In the genomic region with DNA sequence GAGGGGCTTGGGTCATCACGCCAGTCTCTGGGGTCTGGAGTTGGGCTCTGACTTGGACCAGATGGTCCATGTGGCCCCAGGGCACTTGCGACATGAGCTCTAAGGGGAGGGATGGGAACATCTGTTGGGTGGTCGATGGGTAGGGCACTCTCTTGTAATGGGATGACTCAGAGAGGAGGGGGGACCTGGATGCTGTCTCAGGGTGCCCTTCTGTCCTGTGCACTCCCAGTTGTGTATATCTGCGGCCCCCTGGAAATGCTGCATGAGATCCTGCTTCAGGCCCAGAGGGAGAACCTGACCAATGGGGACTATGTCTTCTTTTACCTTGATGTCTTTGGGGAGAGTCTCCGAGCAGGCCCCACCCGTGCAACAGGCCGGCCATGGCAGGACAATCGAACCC, we compare ENCODE assay signal across 11 mouse cellular contexts. TPM values are rescaled to one million over a fixed set of nuclear protein-coding genes. Genes with fewer than 3 reads are reported as not detected.
DNase-seq lines count a peak whose midpoint lies in the region; ATAC-seq lines count a peak whose summit lies in the region.
"Had no signal": no experiment of that assay in that cellular context is flagged by ENCODE, and none has a peak within 500 bp of the region (broad histone marks: within the 10 kb centered on the region; RNA-seq: fewer than 3 reads in every experiment).

No protein-coding gene starts in this region.

- H3K27ac ChIP-seq in intestine, embryonic 15.5 days: no peak overlapping the region
- no peak overlapping the region for H3K27ac ChIP-seq in intestine, embryonic 16.5 days (ENCODE audit: low read length)
- no peak overlapping the region for H3K27ac ChIP-seq in embryonic facial prominence, embryonic 12.5 days
- H3K27ac ChIP-seq in forebrain, embryonic 15.5 days (replicated peaks): no peak overlapping the region
- no peak overlapping the region for H3K27ac ChIP-seq in midbrain, embryonic 13.5 days
- H3K27ac ChIP-seq: liver, embryonic 14.5 days had no signal

- peaks cover 13% of the 10 kb centered on the region for H3K27me3 ChIP-seq in intestine, embryonic 15.5 days (replicated peaks)
- H3K27me3 ChIP-seq in intestine, embryonic 16.5 days (replicated peaks; ENCODE audit: control insufficient read depth, insufficient read depth, low read length): 0 out of 2 replicates have a peak, but pooled peaks cover 3% of the 10 kb centered on the region
- peaks cover 5% of the 10 kb centered on the region; the same call in 1 of the 2 replicates for H3K27me3 ChIP-seq in embryonic facial prominence, embryonic 12.5 days
- H3K27me3 ChIP-seq in forebrain, embryonic 15.5 days: no peaks in the 10 kb centered on the region
- no peaks in the 10 kb centered on the region; the same call in 1 of the 2 replicates for H3K27me3 ChIP-seq in midbrain, embryonic 13.5 days

- ATAC-seq in intestine, embryonic 15.5 days: no peak
- ATAC-seq in intestine, embryonic 16.5 days: no peak
- ATAC-seq in embryonic facial prominence, embryonic 12.5 days (ENCODE audit: insufficient number of reproducible peaks, insufficient read depth, low FRiP score, low TSS enrichment): no peak
- ATAC-seq in forebrain, embryonic 15.5 days (replicated peaks): no peak
- no peak for ATAC-seq in midbrain, embryonic 13.5 days

- H3K4me1 ChIP-seq in intestine, embryonic 15.5 days (replicated peaks): peaks cover 29% of the 10 kb centered on the region
- H3K4me1 ChIP-seq in intestine, embryonic 16.5 days (ENCODE audit: control insufficient read depth, insufficient read depth, low read length): peaks cover 9% of the 10 kb centered on the region
- peaks cover 29% of the 10 kb centered on the region for H3K4me1 ChIP-seq in embryonic facial prominence, embryonic 12.5 days
- H3K4me1 ChIP-seq in forebrain, embryonic 15.5 days: peaks cover 29% of the 10 kb centered on the region
- H3K4me1 ChIP-seq in midbrain, embryonic 13.5 days (replicated peaks): peaks cover 38% of the 10 kb centered on the region

- 0 out of 2 replicates have a peak overlapping the region, but pooled peaks have one; percentile 95 for H3K4me2 ChIP-seq in intestine, embryonic 15.5 days (replicated peaks)
- no peak overlapping the region for H3K4me2 ChIP-seq in intestine, embryonic 16.5 days (ENCODE audit: low read depth, low read length)
- H3K4me2 ChIP-seq in embryonic facial prominence, embryonic 12.5 days (replicated peaks): peak overlapping the region; percentile 85
- peak overlapping the region; percentile 86; the same call in 1 of the 2 replicates for H3K4me2 ChIP-seq in forebrain, embryonic 15.5 days (replicated peaks)
- peak overlapping the region; percentile 90 for H3K4me2 ChIP-seq in midbrain, embryonic 13.5 days (replicated peaks)

- no peaks in the 10 kb centered on the region for H3K9me3 ChIP-seq in intestine, embryonic 15.5 days
- H3K9me3 ChIP-seq in intestine, embryonic 16.5 days (ENCODE audit: control insufficient read depth, low read length): no peaks in the 10 kb centered on the region
- H3K9me3 ChIP-seq in embryonic facial prominence, embryonic 12.5 days: no peaks in the 10 kb centered on the region
- no peaks in the 10 kb centered on the region for H3K9me3 ChIP-seq in forebrain, embryonic 15.5 days
- no peaks in the 10 kb centered on the region for H3K9me3 ChIP-seq in midbrain, embryonic 13.5 days

- no peak for DNase-seq in adrenal gland, postnatal 10 days
- DNase-seq in layer of hippocampus, adult 9-11 months: no peak
- no peak for DNase-seq in adrenal gland, postnatal 4 days (ENCODE audit: low spot score in 2 of 2)
- DNase-seq: kidney, postnatal 14 days; thymus, postnatal 36 days had no signal

- no peak overlapping the region for H3K9ac ChIP-seq in intestine, embryonic 15.5 days
- H3K9ac ChIP-seq in intestine, embryonic 16.5 days (ENCODE audit: low read depth, low read length): no peak overlapping the region
- no peak overlapping the region for H3K9ac ChIP-seq in embryonic facial prominence, embryonic 12.5 days
- H3K9ac ChIP-seq in forebrain, embryonic 15.5 days (replicated peaks): no peak overlapping the region
- no peak overlapping the region for H3K9ac ChIP-seq in midbrain, embryonic 13.5 days (replicated peaks)
- H3K9ac ChIP-seq: liver, embryonic 14.5 days had no signal

- no peak overlapping the region for H3K4me3 ChIP-seq in intestine, embryonic 15.5 days (replicated peaks)
- H3K4me3 ChIP-seq in intestine, embryonic 16.5 days (ENCODE audit: low read length): no peak overlapping the region
- H3K4me3 ChIP-seq in embryonic facial prominence, embryonic 12.5 days: no peak overlapping the region
- H3K4me3 ChIP-seq in forebrain, embryonic 15.5 days: no peak overlapping the region
- 0 out of 2 replicates have a peak overlapping the region, but pooled peaks have one; percentile 63 for H3K4me3 ChIP-seq in midbrain, embryonic 13.5 days (replicated peaks)

- no peaks in the 10 kb centered on the region for H3K36me3 ChIP-seq in intestine, embryonic 15.5 days
- no peaks in the 10 kb centered on the region for H3K36me3 ChIP-seq in intestine, embryonic 16.5 days (ENCODE audit: control insufficient read depth, insufficient read depth, low read length)
- H3K36me3 ChIP-seq in embryonic facial prominence, embryonic 12.5 days: no peaks in the 10 kb centered on the region
- no peaks in the 10 kb centered on the region for H3K36me3 ChIP-seq in forebrain, embryonic 15.5 days
- no peaks in the 10 kb centered on the region for H3K36me3 ChIP-seq in midbrain, embryonic 13.5 days

- WGBS in intestine, embryonic 15.5 days: 80% methylated on average over 8 of the region's 8 CpGs
- 83% methylated on average over 8 of the region's 8 CpGs for WGBS in intestine, embryonic 16.5 days
- 73% methylated on average over 8 of the region's 8 CpGs for WGBS in embryonic facial prominence, embryonic 12.5 days
- WGBS in forebrain, embryonic 15.5 days: 84% methylated on average over 8 of the region's 8 CpGs
- WGBS in midbrain, embryonic 13.5 days: 76% methylated on average over 8 of the region's 8 CpGs

RNA-seq across cellular contexts. Expression of a gene that starts 1.6 kb away (rescaled TPM):
- 6.9 and 8.0 TPM in 2 replicates for polyA plus RNA-seq in intestine, embryonic 15.5 days (2015; fragmentation: Nextera tagmentation; extraction: Ambion mirVana)
- polyA plus RNA-seq in intestine, embryonic 16.5 days (2015; fragmentation: Nextera tagmentation; extraction: Ambion mirVana): 4.9 and 6.2 TPM in 2 replicates
- 25.1 and 29.7 TPM in 2 replicates for polyA plus RNA-seq in embryonic facial prominence, embryonic 12.5 days (2016; fragmentation: Nextera tagmentation; extraction: Ambion mirVana)
- polyA plus RNA-seq in forebrain, embryonic 15.5 days (2015; fragmentation: Nextera tagmentation; extraction: Ambion mirVana): 12.7 and 15.4 TPM in 2 replicates
- polyA plus RNA-seq in midbrain, embryonic 13.5 days (2015; fragmentation: Nextera tagmentation; extraction: Ambion mirVana): 13.8 and 14.7 TPM in 2 replicates
- 10 to 100 TPM; 30.1 to 48.3 TPM for total RNA-seq in adrenal gland, postnatal 10 days (2021)
- 10 to 100 TPM; 43.0 to 47.5 TPM for total RNA-seq in adrenal gland, postnatal 4 days (2021)

RNA-seq across cellular contexts. Expression of a gene that starts 20.1 kb away (rescaled TPM):
- 0.46 and 1.0 TPM in 2 replicates for polyA plus RNA-seq in intestine, embryonic 15.5 days (2015; fragmentation: Nextera tagmentation; extraction: Ambion mirVana)
- 0.60 and 1.3 TPM in 2 replicates for polyA plus RNA-seq in intestine, embryonic 16.5 days (2015; fragmentation: Nextera tagmentation; extraction: Ambion mirVana)
- 1.8 and 1.9 TPM in 2 replicates for polyA plus RNA-seq in embryonic facial prominence, embryonic 12.5 days (2016; fragmentation: Nextera tagmentation; extraction: Ambion mirVana)
- 4.3 and 6.7 TPM in 2 replicates for polyA plus RNA-seq in forebrain, embryonic 15.5 days (2015; fragmentation: Nextera tagmentation; extraction: Ambion mirVana)
- polyA plus RNA-seq in midbrain, embryonic 13.5 days (2015; fragmentation: Nextera tagmentation; extraction: Ambion mirVana): 5.5 and 5.6 TPM in 2 replicates
- under 1 TPM; 0.57 to 0.79 TPM for total RNA-seq in adrenal gland, postnatal 10 days (2021)
- total RNA-seq in adrenal gland, postnatal 4 days (2021): 1 to 10 TPM; 1.2 to 1.4 TPM

RNA-seq across cellular contexts. Expression of a gene that starts 23.0 kb away (rescaled TPM):
- polyA plus RNA-seq in intestine, embryonic 15.5 days (2015; fragmentation: Nextera tagmentation; extraction: Ambion mirVana): 152 and 157 TPM in 2 replicates
- polyA plus RNA-seq in intestine, embryonic 16.5 days (2015; fragmentation: Nextera tagmentation; extraction: Ambion mirVana): 187 and 208 TPM in 2 replicates
- polyA plus RNA-seq in embryonic facial prominence, embryonic 12.5 days (2016; fragmentation: Nextera tagmentation; extraction: Ambion mirVana): 79.3 and 85.8 TPM in 2 replicates
- 65.5 and 74.0 TPM in 2 replicates for polyA plus RNA-seq in forebrain, embryonic 15.5 days (2015; fragmentation: Nextera tagmentation; extraction: Ambion mirVana)
- polyA plus RNA-seq in midbrain, embryonic 13.5 days (2015; fragmentation: Nextera tagmentation; extraction: Ambion mirVana): 75.6 and 77.9 TPM in 2 replicates
- 100 to 1,000 TPM; 106 to 111 TPM for total RNA-seq in adrenal gland, postnatal 10 days (2021)
- 10 to 100 TPM; 76.5 to 83.8 TPM for total RNA-seq in adrenal gland, postnatal 4 days (2021)

RNA-seq across cellular contexts. Expression of a gene that starts 35.5 kb away (rescaled TPM):
- 3.3 and 3.5 TPM in 2 replicates for polyA plus RNA-seq in intestine, embryonic 15.5 days (2015; fragmentation: Nextera tagmentation; extraction: Ambion mirVana)
- polyA plus RNA-seq in intestine, embryonic 16.5 days (2015; fragmentation: Nextera tagmentation; extraction: Ambion mirVana): 3.3 and 3.4 TPM in 2 replicates
- polyA plus RNA-seq in embryonic facial prominence, embryonic 12.5 days (2016; fragmentation: Nextera tagmentation; extraction: Ambion mirVana): 7.7 and 8.4 TPM in 2 replicates
- polyA plus RNA-seq in forebrain, embryonic 15.5 days (2015; fragmentation: Nextera tagmentation; extraction: Ambion mirVana): 16.2 TPM in 2 replicates
- 16.3 and 17.1 TPM in 2 replicates for polyA plus RNA-seq in midbrain, embryonic 13.5 days (2015; fragmentation: Nextera tagmentation; extraction: Ambion mirVana)
- total RNA-seq in adrenal gland, postnatal 10 days (2021): 10 to 100 TPM in 1 of 2 experiments, 1 to 10 TPM in 1; 6.6 to 10.7 TPM
- total RNA-seq in adrenal gland, postnatal 4 days (2021): 10 to 100 TPM; 11.3 to 11.6 TPM

RNA-seq across cellular contexts. Expression of a gene that starts 35.6 kb away (rescaled TPM):
- polyA plus RNA-seq in intestine, embryonic 15.5 days (2015; fragmentation: Nextera tagmentation; extraction: Ambion mirVana): 2.9 and 3.6 TPM in 2 replicates
- polyA plus RNA-seq in intestine, embryonic 16.5 days (2015; fragmentation: Nextera tagmentation; extraction: Ambion mirVana): 1.6 and 2.2 TPM in 2 replicates
- polyA plus RNA-seq in embryonic facial prominence, embryonic 12.5 days (2016; fragmentation: Nextera tagmentation; extraction: Ambion mirVana): 2.4 and 2.6 TPM in 2 replicates
- 1.6 and 1.7 TPM in 2 replicates for polyA plus RNA-seq in forebrain, embryonic 15.5 days (2015; fragmentation: Nextera tagmentation; extraction: Ambion mirVana)
- polyA plus RNA-seq in midbrain, embryonic 13.5 days (2015; fragmentation: Nextera tagmentation; extraction: Ambion mirVana): 1.8 and 2.4 TPM in 2 replicates
- under 1 TPM; 0.15 to 0.36 TPM for total RNA-seq in adrenal gland, postnatal 10 days (2021)
- total RNA-seq in adrenal gland, postnatal 4 days (2021): under 1 TPM; 0.31 to 0.62 TPM
